Mouse (Mus musculus) left cerebral cortex, postnatal 36 days (tissue): ENCODE results near the gene Ccdc15. TPM values are rescaled to one million over a fixed set of nuclear protein-coding genes. Genes with fewer than 3 reads are reported as not detected.
"Not testable (repeated sequence)": the region's sequence is repeated elsewhere in the genome, so short reads cannot be mapped to it uniquely, and the experiment has no call there.

ENCODE experiments used
- DNase-seq, 2 experiments: peaks; one replicate each; pipeline ENCODE4 v3.0.0; 2021 to 2022; ENCODE audit warnings: low spot score in 2 of 2, mixed read lengths in 1 of 2
- intact Hi-C: fragments of 180-260 bp; cut with DNase I; formaldehyde crosslinking; loops from one replicate; pipeline ENCODE4 v1.15.1; 2025
- total RNA-seq, 2 experiments: library from RNA; stranded (reverse); gene quantifications; 2 replicates each; pipeline ENCODE4 v1.2.3; 2021

Gene Ccdc15
- total RNA-seq, 2 experiments from 2014 or later = 1.5 to 3.1 TPM

DNA sequence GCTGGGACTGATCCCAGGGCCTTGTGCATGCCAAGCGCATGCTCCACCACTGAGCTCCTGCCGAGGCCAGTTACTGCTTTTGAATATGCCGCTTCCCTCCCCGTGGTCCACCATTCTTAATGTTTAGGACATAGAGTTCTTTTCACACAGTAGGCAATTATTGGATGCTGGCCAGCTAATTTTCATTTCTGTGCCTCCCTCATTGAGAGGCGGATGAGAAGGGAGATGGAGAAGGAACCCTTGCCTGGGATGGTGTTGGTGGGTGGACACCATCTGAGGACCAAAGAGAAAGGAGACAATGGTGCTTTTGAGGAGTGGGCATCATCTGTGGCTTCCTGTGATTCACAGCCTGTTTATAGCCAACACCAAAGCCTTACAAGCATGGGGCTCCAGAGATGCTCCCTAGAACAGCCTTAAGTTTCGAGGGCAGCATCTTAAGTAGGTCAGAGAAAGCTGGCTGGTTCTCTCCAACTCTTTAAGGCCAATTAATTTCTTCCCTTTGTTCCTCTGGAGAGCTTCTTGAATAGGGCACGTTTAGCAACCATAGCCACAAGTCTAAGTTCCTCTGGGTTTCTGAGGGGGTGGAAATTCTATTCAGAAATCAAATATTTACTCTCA lies 10.6 kb upstream of the Ccdc15 start:
- intact Hi-C loops = no loop called here
- DNase-seq = no peak

DNA sequence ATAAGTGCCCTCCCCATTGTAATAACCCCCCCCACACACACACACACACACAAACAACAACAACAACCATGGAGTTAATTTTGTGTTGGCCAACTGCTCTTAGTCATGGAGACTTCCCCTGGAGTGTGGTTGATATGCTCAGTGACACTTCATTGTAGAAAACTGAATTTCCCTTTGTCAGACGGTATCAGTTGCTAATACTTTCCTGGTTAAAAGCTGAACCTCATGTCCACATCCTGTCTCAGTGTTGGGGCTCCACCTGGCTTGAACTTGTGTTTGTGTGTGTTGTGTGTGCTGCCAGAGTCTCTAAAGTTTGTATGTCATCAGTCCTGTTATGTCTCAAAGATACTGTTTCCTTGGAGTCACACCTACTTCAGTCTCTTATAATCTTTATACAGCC lies 6.3 kb upstream of the Ccdc15 start:
- intact Hi-C loops = no loop called here
- no peak for DNase-seq

DNA sequence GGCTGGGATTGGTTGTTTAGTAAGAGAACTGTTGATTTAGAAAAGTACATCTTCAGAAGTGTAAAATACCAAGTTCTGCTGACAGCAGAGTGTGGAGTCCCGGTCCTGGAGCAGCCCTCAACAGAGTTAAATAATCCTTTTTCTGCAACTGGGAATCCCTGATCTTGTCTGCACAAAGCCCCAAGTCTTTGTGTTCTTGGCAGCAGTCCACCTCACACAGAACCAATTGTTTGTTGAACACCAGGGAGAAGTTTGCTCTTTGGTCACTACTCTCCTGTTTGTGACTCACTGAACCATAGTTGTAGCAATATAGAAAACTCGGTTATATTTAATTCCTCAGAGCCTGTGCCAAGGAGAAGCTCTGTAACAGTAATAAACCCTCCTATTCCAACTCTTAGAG lies 3.0 kb upstream of the Ccdc15 start:
- no peak for DNase-seq
- intact Hi-C loops = no loop called here

DNA sequence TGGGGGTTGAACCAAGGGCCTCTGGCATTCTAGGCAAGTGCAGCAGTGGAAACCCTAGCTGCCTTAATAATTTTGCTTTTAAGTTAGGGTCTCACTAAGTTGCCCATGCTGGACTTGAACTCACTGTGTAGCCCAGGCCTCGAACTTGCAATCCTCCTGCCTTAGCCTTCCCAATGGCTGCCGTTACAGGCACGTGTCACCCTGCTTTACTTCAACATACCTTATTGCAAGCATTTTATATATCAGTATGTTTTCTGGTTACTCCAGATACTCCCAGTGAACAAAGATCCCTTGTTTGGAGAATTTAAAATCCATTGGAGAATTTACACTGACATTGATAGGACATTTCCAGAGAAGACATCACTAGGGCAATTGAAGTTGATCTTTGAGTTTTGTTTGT lies 818 bp upstream of the Ccdc15 start:
- DNase-seq = no peak
- intact Hi-C loops = no loop called here

DNA sequence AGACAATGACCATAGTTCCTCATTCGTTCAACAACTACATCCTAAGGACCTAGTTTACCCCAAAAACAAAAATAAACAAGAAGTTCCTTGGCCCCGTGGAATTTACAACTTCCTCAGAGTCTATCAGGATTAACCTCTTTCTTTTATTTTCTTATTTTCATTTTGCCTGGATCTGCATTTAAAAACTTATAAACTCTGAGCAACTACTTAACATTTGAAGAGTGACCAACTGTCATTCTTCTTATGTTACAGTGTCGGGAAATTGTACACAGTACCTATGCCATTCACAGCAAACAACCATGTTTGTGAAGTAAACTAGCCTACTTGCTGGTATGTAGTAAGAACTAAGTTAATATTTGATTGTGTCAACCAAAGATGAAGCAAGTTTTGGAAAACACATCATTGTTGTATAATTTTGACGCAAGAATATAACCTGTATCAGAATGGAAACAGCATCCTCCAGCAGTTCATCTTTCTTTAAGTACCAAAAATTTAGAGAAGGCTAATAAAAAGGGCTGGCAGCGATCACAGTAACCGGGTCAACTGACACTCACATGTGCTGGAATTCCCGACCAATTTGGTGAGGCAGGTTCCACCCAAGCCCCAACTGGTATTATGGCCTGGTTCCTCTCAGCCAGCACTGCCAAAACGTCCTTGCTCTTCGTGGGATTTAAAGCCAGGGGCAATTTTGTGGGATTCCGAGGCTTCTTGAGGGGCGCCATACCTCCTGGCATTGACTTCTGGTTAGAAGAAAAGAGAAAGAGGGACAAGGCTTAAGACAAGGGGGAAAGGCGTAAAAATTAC lies 846 bp downstream of the Ccdc15 start:
- DNase-seq = no peak
- intact Hi-C loops = no loop called here

DNA sequence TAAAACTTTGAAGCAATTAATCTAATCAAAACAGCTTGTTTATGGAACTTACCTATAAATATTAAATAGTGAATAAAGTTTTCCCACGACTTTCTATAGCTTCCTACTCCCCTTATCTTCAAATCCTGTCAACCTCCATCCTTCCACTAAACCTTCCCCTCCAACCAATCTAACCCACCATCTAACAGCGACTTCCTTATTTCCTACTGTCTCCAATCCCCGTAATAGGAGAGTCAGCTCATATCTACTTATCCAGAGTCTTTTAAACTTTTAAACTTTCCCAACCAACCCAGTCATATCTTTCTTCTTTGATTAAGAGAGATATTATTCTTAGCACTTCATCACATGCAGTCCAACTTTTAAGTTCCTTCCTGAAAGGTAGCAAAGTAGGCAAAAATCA lies 2.8 kb downstream of the Ccdc15 start:
- intact Hi-C loops = no loop called here
- no peak for DNase-seq

DNA sequence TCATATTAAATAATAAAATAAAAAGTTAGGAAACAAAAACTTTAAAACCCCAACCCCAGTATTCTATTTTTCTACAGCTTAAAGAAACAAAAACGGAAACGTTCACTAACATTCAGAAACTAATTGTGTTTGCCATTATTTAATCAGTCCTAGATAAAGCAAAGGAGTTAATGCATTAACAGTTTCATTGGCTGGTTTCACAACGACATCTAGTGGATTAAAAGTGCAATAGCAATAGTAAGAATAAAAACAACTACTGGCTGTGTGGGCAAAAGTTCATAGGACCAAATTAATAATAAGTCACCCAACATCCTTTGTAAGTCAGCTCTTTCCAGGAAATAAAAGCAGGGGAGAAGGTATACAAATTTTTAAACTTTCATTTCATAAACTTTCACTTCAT lies 18.8 kb downstream of the Ccdc15 start:
- intact Hi-C loops = loop anchor here (5.0 kb wide), 3 partner anchors 72 to 432 kb away; partner anchors contain the start of gene Slc37a2
- DNase-seq = no peak

DNA sequence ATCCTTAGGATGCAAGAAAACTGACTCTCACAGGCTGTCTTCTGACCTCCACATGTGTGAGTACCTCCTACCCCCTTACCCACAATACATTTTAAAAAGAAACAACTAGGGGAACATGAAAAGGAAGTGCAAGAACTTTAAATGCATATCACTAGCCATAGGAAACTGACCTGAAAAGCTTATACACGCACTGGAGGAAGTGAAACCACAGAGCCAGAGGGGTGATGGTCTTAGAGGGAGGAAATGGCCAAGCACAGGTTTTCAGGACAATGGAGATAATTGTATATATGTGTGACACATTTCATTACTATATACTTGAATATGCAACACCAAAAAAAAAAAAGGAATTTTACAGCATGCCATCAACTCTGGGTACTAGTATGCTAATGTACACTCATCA lies 46.5 kb downstream of the Ccdc15 start:
- intact Hi-C loops = no loop called here
- DNase-seq = no peak

DNA sequence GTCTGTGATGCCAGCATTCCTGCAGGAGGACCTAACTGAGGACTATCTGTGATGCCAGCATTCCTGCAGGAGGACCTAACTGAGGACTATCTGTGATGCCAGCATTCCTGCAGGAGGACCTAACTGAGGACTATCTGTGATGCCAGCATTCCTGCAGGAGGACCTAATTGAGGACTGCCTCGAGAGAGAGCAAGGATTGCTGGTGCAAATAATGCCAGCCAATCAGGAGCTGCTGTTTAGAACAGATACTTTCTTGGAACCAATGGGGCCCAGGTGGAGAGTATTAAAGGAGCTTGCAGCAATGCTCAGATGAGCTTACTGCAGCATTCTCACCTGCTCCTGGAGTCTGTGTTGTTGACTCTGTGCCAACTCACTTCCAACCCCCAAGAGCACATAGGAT lies 47.7 kb downstream of the Ccdc15 start:
- intact Hi-C loops, DNase-seq: not testable (repeated sequence)

DNA sequence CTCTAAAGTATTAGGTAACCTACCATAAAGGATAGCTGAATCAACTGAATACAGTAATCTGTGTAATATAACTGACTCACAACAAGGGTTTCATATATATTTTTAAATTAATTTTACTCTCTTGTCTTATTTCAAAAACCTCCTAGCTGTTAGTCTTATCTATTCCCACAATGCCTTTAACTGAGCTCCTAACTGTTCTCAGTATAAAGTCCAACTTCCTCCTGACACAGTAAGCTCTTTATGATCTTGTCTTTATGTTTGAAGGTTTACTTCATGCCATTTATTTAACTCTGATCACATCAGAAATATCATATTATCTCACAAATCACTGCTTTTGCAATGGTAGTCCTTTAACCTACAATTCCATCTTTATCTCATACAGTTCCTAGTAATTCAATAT lies 52.6 kb downstream of the Ccdc15 start:
- intact Hi-C loops = no loop called here
- DNase-seq = no peak

DNA sequence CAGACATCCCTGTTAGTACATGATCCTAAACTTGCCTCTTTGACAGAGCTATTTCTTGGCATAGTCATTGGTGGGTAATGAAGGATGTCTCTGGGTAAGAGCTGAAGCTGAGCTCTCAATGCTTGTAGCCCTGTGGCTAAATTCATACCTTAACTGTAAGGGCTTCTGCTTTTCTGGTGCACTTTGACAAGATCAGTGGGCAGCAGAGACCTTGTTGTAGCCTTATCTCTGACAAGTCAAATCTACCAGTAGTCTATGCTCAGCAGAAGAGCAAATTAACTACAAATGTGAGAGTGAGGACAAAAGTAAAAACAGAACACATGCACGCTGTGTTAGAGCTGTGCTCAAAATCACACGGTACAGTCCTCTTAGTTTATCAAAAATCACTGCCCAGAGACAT lies 81.6 kb downstream of the Ccdc15 start:
- intact Hi-C loops = no loop called here
- no peak for DNase-seq

DNA sequence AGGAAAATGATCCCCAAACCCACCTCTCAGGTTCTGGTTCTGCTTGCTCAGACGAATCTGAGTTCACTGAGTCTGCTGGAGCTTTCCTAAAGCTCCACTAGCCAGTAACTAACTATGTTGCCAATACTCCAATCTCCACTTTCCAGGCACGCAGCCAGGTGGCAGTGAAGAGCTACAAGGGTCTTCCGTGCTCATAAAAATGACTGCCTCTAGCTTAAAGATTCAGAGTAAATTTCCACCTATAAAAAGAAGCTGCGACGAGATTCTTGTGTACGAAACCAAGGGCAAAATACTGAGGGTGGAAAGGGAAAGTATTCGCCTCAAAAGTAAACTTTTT lies 92.4 kb downstream of the Ccdc15 start:
- intact Hi-C loops = loop anchor here (5.0 kb wide), 1 partner anchor 71 kb away; no protein-coding TSS in a partner anchor
- DNase-seq = peak in 1 of 2 experiments; percentile 35

DNA sequence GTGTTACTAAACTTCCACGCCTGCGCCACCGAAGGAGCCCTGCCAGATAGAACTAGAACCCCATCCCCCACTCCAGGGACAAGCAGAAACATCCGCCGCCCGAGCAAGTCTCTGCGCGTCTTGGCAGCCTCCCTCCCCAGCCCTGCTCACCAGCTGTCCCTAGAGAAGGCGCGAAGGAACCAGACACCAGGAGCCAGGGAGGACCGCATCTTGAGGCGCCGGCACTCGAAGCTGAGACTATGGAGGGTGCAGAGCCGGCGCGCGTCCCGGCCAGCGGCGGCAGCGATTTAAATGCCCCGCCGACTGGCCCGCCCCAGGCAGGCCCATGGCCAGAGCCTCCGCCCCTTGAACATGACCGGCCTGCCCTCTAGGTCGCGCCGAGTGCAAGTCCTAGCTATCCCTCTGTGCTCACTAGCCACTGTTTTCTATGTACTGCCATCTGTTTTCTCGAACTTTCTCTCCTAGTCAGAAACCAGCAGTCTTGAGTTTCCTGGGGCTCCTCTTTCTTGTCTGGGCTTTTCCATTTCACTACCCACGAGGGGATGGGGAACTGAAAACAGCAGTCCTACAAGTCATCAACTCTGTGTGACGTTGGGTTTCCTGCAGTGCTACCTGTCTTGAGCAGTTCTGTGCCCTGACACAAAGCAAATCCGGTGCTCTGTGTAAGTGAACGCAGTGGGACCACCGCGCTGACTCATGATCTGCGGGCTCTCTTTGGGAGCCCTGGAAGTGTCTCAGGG lies 92.9 kb downstream of the Ccdc15 start, which contains the start of gene Slc37a2:
TSS of gene Slc37a2 (minus strand) at position 590 of the 740 bp plus-strand sequence.
- intact Hi-C loops = loop anchor here (5.0 kb wide), 1 partner anchor 72 kb away; no protein-coding TSS in a partner anchor
- peak; percentile 82 for DNase-seq

DNA sequence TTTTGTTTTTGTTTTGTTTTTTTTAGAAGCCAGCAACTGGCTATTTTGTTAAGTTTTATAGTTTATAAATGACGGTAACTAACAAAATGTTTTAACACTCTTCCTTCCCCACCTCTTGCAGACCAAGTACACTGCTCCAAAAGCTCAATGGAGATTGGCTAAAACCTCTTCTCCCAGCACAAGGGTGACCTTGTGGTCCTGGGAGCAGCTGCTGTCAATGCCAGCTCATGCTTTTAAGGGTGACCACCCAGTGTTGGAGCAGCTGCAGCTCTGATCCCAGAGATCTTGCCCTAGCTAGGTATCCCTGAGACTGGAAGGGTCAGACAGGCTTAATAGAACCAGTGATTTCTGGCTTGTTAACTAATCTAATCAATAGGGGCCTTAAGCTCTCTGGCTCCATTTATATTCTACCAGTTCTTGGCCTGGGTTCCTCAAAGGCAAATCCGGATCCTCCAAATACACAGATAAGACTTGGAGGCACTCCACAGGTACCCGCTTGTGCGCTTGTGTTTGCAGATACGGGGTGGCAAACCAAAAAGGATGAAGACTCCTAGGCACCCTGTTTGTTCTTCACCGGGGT lies 93.6 kb downstream of the Ccdc15 start:
- no peak for DNase-seq
- intact Hi-C loops = loop anchor here (5.0 kb wide), 1 partner anchor 73 kb away; no protein-coding TSS in a partner anchor

DNA sequence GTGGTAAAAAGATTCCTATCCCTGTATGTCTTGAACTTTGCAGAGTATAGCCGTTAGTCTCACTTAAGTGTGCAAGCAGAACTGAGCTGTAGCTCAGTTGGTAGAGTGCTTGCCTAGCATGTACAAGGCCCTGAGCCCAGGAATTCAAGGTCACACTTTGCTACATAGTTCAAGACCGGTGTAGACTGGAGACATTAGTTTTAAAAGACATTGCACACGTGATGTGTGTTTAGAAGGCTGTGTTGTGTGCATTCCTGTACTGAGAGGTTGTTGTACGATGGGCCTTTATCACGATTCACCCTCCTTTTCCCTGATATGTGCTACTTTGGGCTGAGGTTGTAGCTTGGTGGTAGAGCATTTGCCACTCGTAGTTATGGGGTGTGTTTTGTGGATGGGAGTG lies 97.6 kb downstream of the Ccdc15 start:
- no peak for DNase-seq
- intact Hi-C loops = no loop called here

DNA sequence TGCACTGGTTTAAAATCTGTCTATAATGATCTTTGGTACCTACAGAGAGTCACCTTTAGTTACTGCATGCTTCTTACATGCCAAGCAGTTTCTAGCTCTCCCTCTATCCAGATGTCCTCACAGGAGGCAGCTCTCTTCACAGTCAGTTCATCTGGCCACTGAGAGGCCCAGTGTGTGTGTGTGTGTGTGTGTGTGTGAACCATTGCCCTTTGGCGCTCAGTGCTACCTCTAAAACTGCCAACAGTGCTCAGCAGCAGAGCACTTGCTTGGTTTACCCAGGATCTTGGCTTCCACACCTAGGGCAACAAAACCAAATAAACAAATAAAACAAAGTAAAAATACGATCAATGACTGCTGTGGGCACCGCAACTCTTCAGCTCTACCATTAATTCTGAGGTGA lies 98.3 kb downstream of the Ccdc15 start:
- intact Hi-C loops = no loop called here
- DNase-seq = no peak

DNA sequence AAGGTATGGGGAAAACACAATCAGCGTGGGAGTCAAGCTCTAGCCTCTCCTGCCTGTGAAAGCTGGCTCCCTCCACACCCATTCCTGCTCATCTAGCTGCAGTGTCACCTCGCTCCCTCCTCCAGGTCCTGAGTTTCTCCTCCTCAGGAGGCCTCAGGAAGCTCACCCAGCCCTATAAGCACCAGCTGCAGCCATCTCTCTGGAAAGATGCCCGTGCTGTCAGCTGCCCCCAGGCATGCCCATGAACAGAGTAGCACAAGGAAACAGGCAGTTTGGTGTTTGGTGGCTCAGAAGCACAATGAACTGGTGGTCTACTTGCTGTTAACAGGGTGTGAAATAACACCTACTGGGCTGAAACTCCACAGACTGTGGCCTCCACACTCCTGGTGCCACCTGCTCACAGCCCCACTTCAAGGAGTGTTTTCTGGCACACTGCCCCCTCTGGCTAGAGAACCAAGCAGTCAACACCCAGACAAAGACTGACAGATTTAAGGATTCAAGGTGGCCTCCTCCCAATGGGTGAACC lies 99.8 kb downstream of the Ccdc15 start:
- DNase-seq = peak in 1 of 2 experiments; percentile 26
- intact Hi-C loops = no loop called here

DNA sequence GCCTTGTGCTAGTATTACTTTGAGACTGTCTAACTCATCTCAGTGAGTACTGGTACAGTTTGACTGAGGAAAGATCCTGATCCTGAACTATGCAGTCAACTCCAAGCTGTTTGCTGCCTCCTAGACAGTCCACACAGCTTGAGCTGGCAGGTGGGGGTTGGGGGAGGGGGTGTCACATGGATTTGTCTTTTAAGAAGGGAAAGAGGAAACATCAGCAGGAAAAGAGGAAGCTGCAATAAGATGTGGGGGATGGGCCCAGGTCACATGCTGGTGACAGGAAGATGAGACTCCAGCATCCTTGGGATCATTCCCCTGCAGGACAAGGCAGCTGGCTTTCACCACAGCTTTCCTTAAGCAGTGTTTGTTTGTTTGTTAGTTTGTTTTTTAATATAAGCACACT lies 100.8 kb downstream of the Ccdc15 start:
- intact Hi-C loops = no loop called here
- no peak for DNase-seq

DNA sequence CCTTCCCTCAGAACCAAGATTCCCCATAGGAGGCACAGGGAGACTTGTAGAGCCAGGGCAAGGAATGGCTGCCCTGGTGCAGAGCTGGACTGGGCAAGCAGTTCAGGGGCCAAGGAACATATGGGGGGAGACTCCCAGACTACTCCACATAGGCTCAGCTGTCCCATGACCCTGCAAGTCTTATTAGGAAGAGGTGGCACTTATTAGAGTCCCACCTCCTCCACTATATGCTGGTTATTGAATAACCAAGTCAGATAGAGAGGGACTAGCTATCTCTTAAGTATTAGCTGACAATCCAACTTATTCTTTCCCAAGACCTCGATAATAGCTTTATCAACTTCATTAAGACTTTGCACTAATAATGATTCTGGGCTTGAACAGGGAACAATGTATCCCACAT lies 102.4 kb downstream of the Ccdc15 start:
- intact Hi-C loops = no loop called here
- DNase-seq = no peak

DNA sequence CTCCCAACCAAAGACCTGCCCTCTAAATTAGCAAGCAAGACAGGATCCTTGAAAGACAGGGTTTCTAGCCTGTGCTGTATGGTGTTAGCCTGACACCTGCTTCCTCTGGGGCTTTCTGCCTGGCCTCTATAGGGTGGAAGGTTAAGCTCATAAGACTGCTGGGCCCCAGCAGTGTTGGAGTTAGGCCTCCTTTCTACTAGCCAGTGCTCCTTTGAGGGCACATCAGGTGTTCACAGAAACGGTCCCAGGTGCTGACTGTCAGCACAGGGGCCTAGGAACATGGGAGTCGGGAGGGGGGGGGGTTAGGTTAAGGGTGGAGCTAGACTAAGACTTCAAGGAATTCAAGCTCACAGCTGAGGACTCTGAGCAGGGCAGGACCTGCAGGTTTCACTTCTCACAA lies 102.8 kb downstream of the Ccdc15 start:
- intact Hi-C loops = no loop called here
- DNase-seq = no peak
